Mouse (Mus musculus) cerebellum, adult 18-20 months (tissue): Measurements from ENCODE around the gene Snai3.

Experiments used
- DNase-seq, 2 experiments: peaks; one replicate each; pipeline ENCODE4 v3.0.0; 2021

The Snai3 gene

DNA sequence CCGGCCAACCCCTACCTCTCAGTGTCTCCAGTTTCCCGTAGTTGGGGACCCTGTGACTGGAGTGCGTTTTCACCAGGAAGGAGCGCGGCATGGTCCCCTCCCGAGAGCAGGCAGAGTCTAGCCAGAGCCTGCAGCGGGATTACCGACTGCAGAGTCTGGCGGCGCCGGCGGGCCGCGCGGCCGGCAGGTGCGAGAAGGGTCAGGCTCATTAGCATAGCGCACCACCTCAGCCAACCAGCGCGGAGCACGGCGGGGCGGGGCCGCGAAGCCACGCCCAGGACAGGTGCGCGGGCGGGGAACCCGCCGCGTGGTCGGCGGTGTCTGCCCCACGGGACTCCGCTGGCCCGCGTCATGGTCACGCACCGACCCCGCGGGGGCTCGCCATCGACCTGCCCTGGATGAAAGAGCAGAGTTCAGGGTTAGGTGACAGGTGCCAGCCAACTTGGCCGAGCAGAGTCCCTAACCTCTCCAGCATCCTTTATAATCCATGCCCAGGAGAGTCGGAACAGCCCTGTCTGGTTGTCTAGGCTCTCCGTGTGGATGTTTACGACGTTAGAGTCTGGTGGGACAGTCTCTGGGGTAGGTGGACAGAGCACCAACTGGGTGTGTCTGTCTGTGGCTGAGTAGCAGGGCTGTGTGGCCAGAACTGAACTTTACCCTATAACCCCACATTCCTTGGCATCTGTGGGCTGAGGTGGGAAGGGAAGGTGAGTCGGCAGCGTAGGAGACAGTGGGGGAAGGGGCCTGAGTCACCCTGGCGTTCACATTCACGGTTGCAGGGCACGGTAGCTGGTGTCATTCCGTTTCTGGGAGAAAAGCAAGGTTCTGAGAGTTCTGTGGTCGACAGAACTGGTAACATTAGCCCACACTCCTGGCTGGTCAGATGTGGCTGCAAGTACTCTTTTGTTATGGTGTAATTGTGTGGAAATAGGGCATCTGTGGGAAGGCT lies at the start of gene Snai3:
TSS of gene Snai3 (minus strand) at position 210 of the 949 bp plus-strand sequence.
- DNase-seq, result peak; percentile 74 to 76

- DNase-seq, result peak; percentile 79 to 86
These were observed 40.3 kb upstream of the Snai3 start for GRCm38 (mm10) chr8:122500856-122501255.

- no peak for DNase-seq
These were observed 37.4 kb upstream of the Snai3 start for GRCm38 (mm10) chr8:122497912-122498311.

GRCm38 (mm10) chr8:122497016-122497734 lies 36.6 kb upstream of the Snai3 start:
- DNase-seq, result no peak

GRCm38 (mm10) chr8:122488387-122488786 lies 27.9 kb upstream of the Snai3 start:
- DNase-seq, result no peak

- no peak for DNase-seq
These were observed 24.3 kb upstream of the Snai3 start for GRCm38 (mm10) chr8:122484831-122485230.

DNA sequence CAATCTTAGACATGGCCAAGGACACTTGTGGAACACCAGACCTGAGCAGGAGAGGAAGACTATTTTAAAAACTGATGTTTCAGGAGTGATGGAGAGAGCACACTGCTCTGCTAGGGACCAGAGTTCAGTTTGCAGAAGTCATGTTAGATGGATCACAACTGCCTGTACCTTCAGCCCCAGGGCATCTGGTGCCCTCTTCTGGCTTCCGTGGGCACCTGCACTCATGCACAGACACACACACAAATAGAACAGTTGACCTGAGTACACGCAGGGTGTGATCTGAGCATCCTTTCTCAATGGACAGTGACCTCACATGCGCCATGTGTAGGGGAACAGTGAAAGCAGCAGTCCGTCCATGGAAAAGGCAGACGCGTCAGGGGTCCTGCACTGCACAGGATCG lies 23.3 kb upstream of the Snai3 start:
- no peak for DNase-seq

GRCm38 (mm10) chr8:122482448-122482847 lies 21.9 kb upstream of the Snai3 start:
- no peak for DNase-seq

GRCm38 (mm10) chr8:122475580-122476320 lies 15.2 kb upstream of the Snai3 start, which contains the start of the genes Rnf166 and Ctu2:
Rnf166 (minus strand) TSS chr8:122476064.
Ctu2 (plus strand) TSS chr8:122476143.
- peak; percentile 83 to 97 for DNase-seq

DNA sequence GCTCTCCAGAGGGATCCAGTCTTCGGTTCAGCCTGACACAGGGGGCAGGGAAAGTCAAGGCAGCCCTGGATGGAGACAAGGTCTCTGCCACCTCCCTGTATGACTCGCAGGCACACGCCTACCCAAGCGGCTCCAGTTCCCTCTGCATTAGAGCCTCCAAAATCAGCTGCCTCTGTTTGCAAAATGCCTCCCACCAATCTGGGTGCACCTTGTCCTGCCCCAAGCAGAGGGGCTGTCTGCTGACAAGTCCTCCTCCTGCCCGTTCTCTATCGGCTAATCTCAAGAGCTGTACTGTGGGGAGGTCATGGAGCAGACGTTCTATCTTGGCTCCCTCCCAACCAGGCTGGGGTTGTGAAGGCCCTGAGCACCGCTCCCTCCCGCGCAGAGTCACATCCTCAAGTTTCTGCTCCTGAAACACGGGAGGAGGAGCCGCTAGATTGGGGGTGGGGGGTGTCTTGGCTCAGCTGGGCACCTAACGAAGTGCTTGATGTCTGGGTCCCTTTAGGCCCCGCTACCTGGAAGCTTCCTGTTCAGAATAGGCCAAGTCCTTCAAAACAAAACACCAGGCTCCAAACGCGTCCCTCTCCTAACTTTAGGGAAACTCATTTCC lies 14.5 kb upstream of the Snai3 start:
- peak; percentile 37 to 46 for DNase-seq

- DNase-seq, result no peak
These were observed 13.4 kb upstream of the Snai3 start for GRCm38 (mm10) chr8:122473911-122474421.

GRCm38 (mm10) chr8:122470691-122471090 lies 10.2 kb upstream of the Snai3 start:
- no peak for DNase-seq

- no peak for DNase-seq
These were observed 9.4 kb upstream of the Snai3 start for GRCm38 (mm10) chr8:122469965-122470364.

DNA sequence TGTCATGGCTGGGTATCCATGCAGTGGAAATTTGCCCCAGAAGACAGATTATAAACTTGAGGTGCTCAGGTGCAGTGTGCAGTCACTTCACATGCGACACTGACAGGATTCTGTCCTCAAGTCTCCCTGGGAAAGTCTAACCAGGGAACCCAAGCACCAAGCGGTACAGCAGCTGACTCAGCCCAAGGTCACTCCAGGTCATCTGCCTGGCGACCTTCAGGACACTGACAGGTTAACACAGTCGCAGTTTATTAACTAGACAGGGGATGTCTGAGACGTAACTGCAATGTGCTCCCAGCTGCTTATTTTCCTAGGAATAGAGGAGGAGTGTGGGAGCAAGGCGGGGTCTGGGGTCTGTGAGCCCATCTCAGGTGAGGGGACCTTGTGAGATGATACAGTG lies 8.9 kb upstream of the Snai3 start:
- no peak for DNase-seq

GRCm38 (mm10) chr8:122467816-122468215 lies 7.3 kb upstream of the Snai3 start:
- DNase-seq, result no peak

DNA sequence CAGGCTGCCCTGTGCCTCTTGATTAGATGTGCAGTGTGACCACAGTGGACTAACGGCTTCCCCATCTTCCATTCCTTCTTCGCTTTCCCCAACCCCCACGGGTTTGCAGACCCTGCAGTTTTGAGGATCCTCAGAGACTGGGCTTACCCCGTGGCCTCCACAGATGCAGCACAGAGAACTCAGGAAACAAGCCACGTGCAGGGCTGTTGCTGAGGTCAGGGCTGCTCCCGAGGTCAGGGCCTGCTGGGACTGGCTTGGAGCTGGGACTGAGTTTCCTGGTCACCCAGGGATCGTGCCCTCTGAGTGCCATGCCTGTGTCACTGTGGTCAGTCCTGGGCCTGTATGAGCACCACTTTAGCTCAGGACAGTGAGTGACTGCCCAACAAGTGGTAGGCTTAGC lies 4.5 kb upstream of the Snai3 start:
- no peak for DNase-seq

DNA sequence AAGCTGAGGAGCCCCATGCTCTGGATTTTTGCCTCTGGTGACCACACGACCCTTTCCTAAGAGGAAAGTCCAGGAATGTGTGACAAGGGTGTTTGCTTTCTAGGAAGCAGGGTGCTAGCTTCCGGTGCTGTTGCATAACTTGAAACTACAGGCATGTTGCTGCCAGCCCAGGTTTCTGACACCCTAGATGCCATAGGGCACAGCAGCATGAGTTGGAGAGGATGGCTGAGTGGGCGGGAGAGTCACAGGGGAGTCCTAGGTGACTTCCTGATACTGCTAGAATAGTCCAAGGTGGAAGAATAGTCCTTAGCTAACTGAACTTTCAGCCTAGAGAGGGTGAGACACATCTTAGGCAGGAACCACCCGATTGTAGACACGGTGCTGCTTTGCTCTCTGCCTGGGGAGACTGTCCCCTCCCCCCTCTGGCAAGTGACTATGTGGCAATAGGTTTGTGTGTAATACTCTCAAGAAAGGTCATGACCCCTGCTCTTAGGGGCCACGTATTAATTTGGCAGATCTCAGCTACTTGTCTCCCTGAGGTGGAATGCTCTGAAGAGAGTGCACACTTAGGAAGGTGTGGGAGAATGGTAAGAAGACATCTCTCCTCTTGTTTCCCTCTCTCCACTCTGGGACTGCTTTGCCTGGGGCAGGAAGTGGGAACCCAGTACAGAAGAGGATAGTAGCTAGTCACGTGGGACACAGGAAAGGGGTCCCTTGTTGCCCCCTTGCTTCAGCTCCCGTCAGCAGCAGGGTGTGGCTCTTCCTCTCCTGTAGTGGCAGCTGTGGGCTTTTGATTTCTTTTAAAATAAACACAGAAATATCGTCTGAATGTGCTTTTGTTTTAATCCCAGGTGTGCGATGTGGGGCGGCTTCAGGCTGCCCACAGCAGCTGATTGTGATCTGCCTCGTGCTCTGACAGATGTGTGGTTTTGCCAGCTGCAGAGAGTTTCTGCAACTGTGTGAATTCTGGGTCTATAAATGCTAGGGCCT lies 3.4 kb upstream of the Snai3 start:
- no peak for DNase-seq

- no peak for DNase-seq
These were observed 2.0 kb upstream of the Snai3 start for GRCm38 (mm10) chr8:122462510-122462909.

GRCm38 (mm10) chr8:122461473-122462148 lies 1.1 kb upstream of the Snai3 start:
- no peak for DNase-seq

DNA sequence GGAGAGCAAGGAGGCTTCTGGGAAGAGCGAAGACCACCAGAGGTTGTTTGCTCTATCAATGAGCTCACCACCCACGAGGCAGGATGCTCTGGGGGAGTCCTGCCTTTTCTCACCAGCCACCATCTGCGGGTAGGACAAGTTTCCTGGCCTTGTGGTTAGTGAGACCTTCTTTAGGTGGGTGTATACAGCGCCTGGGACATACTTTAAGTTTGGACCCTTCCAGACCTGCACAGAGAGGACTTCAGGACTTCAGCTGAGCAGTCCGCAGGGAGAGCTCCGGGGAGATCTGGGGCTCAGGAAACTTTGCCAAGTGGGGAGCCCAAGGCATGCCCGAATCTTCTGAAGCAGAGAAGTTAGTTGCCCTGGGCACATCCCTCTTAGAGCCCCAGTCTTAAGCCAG lies 543 bp downstream of the Snai3 start:
- no peak for DNase-seq
